Mouse (Mus musculus) gastrocnemius, adult 18-20 months (tissue): ENCODE measurements around the gene Zfp536. TPM values are rescaled to one million over a fixed set of nuclear protein-coding genes. Genes with fewer than 3 reads are reported as not detected.

Experiments used
- DNase-seq: peaks from one replicate; pipeline ENCODE4 v3.0.0; 2021; ENCODE audit warnings: low spot score
- total RNA-seq, 2 experiments: library from RNA; stranded (reverse); gene quantifications; 2 replicates each; pipeline ENCODE4 v1.2.3; 2021

Gene Zfp536
- total RNA-seq, 2 experiments from 2014 or later = 0.98 to 1.2 TPM

DNA sequence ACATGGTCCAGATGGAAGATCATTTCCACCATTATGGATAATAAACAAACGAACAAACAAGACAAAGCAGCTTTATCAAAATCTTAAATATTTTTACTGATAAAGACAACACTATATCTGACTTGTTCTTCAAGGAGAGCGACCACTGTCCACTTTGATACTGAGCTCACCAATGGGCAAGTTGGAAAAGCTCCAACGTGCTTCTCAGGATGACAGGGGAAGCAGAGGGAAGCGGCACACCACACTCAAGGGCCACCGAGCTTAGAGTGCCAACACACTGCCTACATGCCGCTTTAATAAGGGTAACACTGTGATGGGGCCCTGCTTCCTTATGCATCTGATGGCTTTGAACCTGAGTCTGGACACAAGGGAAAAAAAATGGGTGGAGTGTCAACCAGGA, 214.1 kb downstream of the Zfp536 start:
- DNase-seq = no peak

- DNase-seq = no peak
Measured at GRCm38 (mm10) chr7:37556811-37557210, 216.6 kb downstream of the Zfp536 start.

DNA sequence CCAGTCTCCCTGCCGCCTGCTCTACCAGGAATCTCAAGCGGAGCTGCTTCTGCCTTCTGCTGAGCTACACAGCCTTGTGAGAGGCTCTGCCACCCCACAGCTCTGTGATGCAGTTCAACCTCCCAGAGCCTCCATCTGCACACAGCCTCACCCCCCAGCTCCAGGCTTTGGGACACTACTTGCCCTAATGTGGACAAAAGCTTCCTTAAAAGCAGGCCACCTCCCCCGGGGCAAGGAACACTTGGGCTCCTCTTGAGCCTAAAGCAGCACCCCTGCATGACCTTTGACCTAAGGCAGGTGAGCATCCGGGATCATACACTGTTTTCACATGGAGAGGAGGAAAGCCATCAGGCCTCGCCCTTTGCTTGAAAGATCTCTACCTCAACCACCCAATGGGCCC, 219.0 kb downstream of the Zfp536 start:
- DNase-seq = no peak

DNA sequence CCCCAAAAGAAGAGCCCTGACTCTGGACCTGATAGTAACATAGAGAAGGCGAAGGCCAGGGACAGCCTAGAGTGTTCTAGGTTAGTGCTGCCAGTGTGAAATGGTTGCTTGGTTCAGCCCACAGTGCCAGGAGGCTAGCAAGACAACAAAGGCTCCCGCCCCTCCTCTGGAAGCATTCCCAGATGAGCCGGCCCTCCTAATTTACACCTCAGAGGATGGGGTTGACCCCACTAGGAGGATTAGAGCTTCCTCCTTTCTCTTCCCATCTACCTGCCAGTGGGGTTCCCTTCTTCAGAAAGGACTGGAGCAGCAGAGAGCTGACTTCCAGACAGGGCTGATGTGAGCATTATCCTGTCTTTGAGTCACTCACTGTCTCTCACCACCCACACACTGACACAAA, 219.8 kb downstream of the Zfp536 start:
- no peak for DNase-seq

DNA sequence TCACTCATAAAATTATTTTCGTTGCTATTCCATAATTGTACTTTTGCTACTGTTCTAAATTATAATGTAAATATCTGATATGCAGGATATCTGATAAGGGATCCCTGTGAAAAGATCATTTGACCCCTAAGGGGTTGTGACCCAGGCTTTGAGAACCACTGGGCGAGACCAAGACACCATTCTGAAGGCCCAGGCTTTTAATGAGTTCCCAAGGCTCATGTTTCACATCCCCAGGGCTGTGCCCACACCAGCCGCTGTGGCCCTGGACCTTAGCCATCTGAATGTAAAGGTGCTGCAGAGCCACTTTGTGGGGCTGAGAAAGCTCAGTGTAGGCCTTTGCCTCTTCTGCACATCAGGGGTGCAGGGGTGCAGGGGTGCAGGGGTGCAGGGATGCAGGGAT, 221.1 kb downstream of the Zfp536 start:
- no peak for DNase-seq

DNA sequence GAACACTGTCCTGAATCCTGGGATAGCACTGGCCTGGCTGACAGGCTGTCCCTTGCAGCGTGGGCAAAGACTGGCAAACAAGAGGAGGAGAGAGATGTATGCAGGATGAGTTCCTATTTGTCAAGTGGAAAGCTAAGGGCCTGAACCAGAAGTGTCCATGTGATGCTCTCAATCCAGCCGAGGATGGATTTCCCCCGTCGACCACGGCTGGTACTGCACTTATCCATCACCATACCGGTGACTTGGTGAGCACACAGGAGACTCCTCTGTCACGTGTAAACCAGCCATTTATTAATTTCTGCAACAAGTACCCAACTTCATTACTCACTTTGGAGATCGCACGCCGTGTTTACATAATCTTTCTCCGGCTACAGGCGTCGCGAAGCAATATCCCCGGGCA, 224.6 kb downstream of the Zfp536 start:
- DNase-seq = no peak

GRCm38 (mm10) chr7:37544011-37544410, 229.4 kb downstream of the Zfp536 start:
- no peak for DNase-seq

- DNase-seq = no peak
Measured at GRCm38 (mm10) chr7:37542951-37543350, 230.5 kb downstream of the Zfp536 start.

GRCm38 (mm10) chr7:37531166-37531565, 242.3 kb downstream of the Zfp536 start:
- DNase-seq = no peak

DNA sequence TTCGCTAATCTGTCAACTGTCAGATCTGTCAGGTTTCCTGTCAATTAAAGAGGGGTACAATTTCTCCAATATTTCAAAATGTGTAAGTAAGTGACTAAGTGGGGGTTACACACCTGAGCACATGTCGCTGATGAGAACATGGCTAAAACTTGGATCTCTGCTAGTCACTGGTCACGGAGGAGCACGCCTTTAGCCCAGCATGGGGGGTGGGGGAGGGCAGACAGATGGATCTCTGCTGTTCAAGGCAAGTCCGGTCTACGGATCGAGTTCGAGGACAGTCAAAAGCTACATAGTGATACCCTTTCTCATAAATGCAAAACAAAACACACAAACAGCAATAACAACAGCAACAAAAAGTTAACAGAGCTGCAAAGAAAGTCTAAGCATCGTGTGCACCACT, 245.1 kb downstream of the Zfp536 start:
- no peak for DNase-seq

GRCm38 (mm10) chr7:37527890-37528289, 245.6 kb downstream of the Zfp536 start:
- no peak for DNase-seq

DNA sequence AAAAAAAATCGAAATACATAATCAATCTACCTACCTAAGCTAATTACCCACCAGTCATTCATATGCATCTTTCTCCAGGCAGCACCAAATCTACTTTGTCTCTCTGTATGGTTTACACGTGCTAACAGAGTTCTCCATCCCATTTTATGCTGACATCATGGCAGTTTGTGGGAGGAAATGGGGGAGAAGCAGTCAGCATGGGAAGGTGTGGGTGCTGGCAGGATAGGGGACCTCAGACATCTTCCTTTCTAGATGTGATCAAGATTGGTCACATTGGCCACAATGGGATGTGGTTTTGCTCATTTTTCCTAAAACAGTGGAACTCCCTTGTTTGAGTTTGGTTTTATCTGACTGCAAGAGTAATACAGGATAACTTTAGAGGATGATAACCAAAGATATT, 252.0 kb downstream of the Zfp536 start:
- no peak for DNase-seq

- no peak for DNase-seq
Measured at GRCm38 (mm10) chr7:37510933-37511675, 262.3 kb downstream of the Zfp536 start.

DNA sequence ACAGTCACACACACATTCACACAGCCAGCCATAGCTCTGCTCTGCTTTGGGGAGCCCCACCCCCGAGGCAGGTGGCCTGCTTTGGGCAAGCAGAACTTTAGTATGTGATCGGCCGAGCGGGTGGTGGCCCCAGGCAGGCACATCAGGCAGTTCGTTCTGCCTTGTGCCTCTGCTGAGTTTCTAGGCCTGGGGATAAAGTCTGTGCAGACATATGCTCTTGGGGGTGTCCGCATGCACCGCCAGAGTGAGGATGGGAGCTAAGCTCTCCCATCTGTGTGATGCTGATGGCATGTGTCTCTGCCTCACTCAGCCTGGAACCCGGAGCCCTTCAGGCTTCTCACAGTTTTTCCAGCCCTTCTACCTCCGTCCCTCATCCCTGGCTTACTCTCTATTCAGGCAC, 263.7 kb downstream of the Zfp536 start:
- no peak for DNase-seq

- DNase-seq = no peak
Measured at GRCm38 (mm10) chr7:37505548-37505947, 267.9 kb downstream of the Zfp536 start.

DNA sequence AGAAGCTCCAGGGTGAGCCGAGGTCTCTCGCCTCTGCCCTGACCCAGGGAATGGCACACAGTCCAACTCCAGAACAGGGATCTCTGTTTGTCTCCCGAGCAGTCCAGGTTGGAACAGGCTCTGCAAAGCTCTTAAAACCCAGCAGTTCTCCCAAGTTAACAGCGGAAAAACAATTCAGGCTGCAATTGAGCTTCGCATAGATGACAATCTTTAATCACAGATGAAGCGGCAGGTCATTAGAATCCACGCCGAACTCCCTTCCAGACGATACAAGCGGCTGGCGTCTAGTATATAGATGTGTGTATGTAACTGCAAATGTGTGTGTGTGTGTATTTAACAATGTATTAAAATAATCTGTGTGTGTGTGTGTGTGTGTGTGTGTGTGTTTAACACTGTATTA, 268.3 kb downstream of the Zfp536 start:
- no peak for DNase-seq

DNA sequence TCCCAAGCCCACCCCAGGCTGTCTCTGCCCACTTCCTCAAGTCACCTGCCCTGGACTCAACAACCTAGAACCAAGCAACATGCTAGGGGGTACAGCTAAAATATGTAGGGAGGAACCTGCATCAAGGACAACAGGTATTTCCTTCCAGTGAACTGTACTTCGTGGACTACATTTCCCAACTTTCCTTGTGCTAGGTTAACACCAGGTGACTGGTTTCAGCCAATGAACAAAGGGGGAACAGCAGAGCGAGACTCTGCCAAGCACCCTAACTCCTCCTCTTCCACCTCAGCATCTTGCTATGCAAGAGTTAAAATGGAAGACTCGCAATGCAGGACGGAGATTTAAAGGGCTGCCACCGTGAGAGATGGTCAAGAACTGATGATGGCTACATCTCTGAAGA, 274.6 kb downstream of the Zfp536 start:
- no peak for DNase-seq

DNA sequence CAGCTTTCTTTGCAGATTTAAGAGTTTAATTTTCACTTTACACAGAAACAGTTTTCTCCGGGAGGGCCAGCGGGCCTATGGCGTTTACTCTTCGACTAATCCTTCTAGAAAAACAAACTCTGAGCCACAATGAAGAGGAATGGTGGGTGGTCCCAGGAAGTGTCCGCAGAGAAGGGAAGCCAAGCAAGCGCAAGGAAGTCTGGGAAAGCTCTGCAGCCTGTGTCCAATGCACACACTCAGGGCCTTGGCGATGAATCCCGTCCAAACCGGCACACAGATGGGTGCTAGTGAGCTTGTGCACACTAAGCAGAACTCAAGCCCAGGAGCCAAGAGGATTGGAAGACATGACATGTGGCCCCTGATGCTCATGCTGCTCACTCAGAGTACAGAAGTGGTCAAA, 276.9 kb downstream of the Zfp536 start:
- DNase-seq = no peak

- DNase-seq = no peak
Measured at GRCm38 (mm10) chr7:37490312-37490711, 283.1 kb downstream of the Zfp536 start.

GRCm38 (mm10) chr7:37484946-37485345, 288.5 kb downstream of the Zfp536 start:
- DNase-seq = no peak

GRCm38 (mm10) chr7:37482564-37482963, 290.9 kb downstream of the Zfp536 start:
- DNase-seq = no peak

DNA sequence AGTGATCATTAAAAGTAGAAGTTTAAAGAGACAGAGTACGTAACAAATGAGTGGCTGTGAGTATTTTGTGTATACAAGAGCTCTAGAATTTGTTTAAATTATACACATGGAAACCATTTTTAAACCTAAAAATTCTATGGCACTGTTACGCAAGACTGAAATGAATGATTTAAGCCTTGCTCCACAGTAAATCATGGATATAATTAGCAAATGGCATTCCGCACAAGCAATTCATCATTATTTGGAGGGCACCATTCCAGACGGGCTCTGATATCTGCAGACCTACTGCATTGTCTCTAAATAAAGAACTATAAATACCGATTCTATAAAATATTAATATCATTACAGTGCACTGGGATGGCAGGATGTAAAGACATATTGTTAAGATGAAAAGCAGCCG, 292.3 kb downstream of the Zfp536 start:
- no peak for DNase-seq

DNA sequence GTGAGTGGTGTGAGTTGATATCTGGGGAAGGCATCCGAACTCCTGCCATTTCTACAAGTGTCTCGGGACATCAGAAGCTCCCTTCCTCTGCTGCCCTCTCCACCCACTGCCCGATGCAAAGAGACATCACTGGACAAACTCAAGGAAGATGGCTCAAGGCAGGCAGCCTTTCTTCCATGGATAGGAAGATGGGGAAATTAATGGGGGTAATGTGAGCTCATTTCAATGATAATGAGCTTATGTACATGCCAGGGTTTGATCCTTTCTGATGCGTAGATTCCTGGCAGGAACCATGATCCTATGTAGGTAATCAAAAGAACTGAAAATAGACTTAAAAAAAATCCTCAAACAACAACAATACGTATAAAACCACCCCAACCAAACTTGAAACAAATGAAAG, 296.1 kb downstream of the Zfp536 start:
- no peak for DNase-seq

DNA sequence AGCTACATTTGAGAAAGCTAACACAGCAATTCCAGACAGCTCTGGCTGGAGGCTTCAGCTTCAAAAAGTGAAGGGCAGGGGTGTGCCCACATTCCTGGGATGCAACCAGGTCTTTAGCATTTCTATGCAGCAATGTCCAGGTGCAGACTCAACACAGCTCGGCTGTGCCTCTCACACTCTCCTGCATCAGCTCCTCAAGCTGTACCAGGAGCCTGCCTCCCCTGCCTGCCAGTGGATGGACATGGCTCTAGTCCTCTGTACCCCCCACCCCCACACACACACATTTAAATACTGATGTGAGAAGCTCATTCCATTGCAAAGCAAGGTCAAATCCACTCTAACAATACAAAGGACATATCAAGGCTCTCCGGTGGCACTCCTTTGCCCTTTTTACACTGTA, 298.0 kb downstream of the Zfp536 start:
- no peak for DNase-seq
